Mouse (Mus musculus) T-helper 17 cell (primary cell): ENCODE data around the gene Prm1.
"Not testable (repeated sequence)": the region's sequence is repeated elsewhere in the genome, so short reads cannot be mapped to it uniquely, and the experiment has no call there.

Experiments used
- in situ Hi-C, 2 experiments: fragments of 300-600 bp; cut with MboI, MseI; formaldehyde crosslinking; loops; 1 replicate in 1 of 2; 2 replicates in 1 of 2; pipeline ENCODE4 v1.15.1; 2025; ENCODE audit warnings: high pct_unique_total_duplicates in 2 of 2

Prm1 gene

DNA sequence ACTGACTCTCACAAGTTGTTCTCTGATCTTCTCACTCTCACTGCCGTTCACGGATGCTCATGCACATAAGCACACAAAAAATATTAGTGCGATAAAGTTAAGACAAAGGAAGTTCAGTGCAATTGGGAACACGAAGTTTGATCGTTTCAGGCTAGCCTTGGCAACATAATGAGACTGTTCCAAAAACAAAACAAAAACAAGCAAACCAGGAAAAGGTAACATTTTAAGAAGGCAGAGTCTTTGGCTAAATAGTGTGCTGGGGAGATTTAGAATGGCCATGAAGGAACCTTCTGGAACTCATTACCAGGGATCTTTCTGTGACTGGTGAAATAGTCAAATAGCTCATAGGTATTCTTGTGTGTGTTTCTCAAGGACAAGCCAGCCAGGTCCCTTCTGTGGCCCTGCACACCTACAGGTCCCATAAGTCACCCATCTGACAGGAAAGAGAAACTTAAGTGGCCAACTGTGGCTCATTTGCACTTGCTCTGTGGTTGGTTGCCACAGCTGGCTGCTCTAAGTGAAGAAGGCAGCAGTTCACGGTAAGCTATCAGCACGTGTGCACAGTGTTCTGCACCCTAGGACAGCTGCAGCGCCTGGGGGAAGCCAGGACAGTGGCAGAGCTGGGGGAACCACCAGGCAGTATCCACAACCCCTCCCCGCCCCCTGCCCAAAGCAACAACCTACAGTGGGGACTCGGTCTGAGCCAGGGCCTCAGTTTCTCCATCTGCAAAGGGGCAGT, at the start of gene Prm1:
Gene Prm1 (minus strand): TSS at position 51 of the 739 bp plus-strand sequence.
- in situ Hi-C loops = loop anchor here (5.0 to 25.0 kb wide), 2 partner anchors 379 to 519 kb away; no protein-coding TSS in a partner anchor

DNA sequence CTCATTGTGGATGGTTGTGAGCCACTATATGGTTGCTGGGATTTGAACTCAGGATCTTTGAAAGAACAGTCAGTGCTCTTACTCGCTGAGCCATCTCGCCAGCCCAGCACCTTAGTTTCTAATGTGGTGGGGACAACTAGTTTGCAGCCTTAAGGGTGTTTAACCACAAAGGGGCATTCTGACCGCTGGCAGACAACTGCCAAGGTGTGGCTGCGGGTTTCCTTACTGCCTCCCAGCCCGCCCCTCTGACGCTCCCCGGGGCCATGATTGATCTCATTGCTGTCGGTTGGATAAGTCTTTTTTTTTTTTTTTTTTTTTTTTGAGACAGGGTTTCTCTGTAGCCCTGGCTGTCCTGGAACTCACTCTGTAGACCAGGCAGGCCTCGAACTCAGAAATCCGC, 46.6 kb upstream of the Prm1 start:
- in situ Hi-C loops = not testable (repeated sequence)

DNA sequence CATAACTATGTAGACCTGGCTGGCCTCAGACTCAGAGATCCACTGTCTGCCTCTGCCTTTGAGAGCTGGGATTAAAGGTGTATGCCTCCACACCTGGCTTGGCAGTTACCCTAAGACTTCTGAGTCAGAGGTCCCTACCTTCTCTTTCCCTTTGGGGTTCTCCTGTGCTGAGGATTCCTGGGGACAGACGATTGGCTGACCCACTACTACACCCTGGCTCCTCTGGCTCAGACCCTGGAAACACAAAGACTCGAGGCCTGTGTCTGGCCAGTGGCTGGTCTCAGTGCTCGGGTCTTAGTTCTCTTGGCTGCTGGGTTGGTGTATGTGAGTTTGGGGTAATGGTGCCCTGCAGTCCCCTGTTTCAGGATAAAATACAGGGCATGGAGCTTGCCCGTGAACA, 45.3 kb upstream of the Prm1 start:
- in situ Hi-C loops = no loop called here

DNA sequence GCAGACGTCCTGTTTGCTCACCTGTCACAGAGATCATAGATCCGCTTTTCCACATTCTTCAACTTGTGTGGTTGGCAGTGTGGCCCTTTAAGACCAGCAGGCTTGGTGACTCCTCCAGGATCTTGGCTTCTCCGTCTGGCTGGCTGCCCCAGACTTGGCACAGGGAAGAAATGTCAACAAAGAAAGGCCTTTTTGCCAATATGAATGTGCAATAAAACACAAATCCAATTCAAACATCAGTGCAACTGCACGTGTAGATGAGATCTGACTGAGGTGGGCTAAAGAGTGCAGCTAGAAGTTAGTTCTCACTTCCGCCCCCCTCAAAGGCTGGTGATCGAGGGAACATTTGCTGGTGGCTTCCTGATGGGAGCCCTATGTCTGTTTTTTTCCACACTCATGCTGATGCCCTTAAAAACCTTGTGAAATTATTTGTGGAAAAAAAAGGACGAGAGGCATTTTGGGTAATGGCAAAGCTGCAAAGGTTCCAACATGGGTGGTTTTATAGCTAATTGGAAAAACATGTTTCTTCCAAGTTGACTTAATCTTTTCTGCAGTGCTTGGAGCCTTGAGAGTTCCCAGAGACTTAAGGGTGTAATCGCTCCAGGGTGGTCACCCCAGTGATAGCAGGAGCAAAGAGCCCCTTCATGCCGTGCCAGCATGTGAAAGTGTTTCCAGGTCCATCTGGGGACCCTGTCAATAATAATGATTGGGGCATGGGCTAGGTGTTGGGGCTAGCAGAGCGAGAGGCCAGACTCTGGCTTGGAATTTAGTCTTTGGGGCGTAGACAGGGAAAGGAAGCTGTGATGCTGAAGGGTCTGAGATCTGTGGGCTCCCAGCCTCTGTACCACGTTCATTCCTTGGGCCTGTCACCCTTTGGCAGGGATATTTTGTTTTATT, 44.6 kb upstream of the Prm1 start:
- in situ Hi-C loops = loop anchor here in 1 of 2 experiments (5.0 kb wide), 1 partner anchor 63 kb away; the partner anchor contains the start of genes Socs1 and Tnp2

DNA sequence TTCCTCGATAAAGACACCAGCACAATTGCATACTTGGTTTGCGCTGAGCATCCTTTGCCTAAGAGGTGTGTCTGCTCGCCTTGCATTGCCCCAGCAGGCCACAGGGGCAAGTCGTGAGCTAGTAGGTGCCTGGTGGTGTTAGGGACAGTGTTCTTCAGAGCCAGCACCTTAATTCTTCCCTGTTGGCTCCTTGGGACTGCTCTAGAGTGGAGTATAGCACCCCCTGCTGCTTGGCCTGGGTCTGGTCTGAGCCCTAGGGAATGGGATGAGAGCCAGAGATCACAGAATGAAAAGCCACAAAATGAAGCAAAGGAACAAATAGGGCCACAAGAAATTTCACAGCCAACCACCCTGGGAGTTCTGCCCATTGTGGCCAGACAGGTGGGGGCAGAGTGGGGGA, 40.9 kb upstream of the Prm1 start:
- in situ Hi-C loops = loop anchor here in 1 of 2 experiments (5.0 kb wide), 1 partner anchor 59 kb away; the partner anchor contains the start of genes Socs1 and Tnp2

DNA sequence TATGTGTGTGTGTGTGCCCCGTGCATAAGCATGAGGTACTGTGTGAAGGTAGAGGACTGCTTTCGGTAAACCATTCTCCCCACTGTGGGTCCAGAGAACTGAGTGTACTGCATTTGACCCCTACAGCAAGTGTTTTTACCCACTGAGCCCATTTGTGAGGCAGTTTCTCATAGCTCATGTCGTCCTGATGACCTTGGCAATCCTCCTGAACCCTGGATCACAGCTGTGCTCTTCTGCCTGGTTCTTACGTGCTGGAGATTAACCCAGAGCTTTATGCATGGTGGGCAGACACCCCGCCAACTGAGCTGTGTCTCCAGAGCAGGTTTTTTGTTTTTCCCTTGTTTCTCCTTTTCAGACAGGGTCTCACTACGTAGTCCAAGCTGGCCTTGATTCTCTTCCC, 40.3 kb upstream of the Prm1 start:
- in situ Hi-C loops = loop anchor here in 1 of 2 experiments (5.0 kb wide), 1 partner anchor 59 kb away; the partner anchor contains the start of genes Socs1 and Tnp2

DNA sequence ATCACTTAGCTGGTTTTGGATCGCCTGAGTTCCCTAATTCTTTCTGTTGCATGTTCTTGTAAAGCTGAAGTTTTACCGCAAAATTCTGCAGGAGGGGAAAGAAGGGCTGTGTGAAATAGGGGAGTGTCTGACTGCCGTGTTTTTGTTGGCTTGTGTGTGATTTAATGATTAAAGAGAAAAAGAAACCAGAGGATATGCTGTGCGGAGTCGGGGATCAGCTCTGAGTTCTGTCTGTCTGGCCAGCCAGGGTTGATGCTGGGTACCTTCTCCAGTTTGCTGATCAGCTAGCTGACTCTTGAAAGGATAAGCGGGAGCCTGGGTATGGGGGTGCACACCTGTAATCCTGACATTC, 38.7 kb upstream of the Prm1 start:
- in situ Hi-C loops = no loop called here

DNA sequence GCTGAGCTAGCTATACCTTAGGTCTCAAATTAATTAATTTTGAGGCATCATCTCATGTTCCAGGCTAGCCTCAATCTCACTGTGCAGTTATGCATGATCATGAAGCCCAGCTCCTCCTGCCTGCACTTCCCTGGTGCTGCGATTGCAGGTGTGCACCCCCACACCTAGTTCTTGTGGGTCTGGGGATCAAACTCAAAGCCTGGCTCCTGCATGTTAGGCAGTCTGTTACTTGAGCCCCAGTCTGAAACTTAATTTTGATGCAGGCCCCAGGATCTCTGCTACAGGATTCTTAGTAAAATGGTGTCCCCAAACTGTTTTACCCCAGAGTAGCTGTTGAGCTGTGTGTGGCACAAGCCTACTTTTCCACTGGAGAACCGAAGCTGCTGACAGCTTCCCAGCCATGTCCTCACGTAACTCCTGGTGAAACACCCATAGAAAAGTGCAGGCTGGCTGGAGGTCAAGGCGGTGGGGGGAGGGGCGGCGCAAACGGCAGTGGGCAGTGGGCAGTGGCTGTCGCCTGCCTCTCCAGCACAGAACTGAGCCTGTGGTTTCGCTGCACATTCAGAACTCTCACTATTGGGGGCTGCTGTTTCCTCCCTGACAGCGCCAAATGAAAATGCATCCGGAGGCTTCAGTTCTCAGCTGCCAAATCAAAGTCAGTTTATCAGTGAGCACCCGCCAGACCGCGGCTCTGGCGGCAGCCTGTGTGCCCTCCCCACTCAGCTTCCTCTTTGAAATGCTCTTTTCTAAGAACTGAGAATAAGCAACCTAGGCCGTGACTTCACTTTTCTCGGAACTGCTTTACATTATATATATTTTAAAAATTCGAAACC, 38.1 kb upstream of the Prm1 start:
- in situ Hi-C loops = no loop called here

DNA sequence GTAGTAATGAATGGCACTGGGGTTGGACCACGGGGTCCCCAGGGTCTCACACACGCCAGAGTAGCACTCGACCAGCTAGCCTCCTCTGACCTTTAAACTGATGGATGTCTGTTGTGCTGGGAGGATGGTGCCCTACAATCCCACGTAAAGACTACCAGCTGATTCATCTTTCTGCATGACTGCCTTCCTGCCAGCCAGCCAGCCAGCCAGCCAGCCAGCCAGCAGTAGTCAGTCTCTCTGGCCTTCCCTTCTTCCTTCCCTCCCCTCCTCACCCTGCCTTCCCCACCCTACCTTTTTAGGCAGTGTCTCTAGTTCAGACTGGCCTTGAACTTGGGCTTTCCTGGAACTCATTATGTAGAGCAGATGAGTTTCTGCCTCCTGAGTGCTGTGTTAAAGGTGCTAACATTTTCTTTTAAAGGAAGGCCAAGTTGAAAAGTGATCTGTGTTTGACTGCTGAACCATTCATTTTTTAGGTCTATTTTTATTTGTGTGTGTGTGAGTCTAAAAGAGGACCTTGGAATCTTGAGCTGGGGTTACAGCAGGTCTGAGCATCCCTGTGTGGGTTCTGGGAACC, 36.7 kb upstream of the Prm1 start:
- in situ Hi-C loops = no loop called here

DNA sequence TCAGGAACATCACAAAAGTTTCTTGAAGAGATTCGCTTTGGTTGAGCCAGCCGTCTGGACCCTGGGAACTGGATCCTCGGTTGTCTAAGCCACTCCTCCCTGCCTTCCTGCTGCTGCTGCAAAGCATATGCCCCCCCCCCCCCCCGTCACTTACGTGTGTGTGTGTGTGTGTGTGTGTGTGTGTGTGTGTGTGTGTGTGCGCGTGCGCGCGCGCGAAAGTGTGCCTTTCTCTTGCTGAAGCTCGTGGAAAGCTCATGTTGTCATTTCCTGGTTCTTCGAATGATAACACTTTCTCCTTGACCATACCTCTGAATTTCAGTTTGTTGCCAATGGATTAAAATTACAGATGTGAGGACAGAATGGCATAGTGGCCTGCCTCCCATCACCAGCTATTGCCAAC, 34.4 kb upstream of the Prm1 start:
- in situ Hi-C loops = no loop called here

DNA sequence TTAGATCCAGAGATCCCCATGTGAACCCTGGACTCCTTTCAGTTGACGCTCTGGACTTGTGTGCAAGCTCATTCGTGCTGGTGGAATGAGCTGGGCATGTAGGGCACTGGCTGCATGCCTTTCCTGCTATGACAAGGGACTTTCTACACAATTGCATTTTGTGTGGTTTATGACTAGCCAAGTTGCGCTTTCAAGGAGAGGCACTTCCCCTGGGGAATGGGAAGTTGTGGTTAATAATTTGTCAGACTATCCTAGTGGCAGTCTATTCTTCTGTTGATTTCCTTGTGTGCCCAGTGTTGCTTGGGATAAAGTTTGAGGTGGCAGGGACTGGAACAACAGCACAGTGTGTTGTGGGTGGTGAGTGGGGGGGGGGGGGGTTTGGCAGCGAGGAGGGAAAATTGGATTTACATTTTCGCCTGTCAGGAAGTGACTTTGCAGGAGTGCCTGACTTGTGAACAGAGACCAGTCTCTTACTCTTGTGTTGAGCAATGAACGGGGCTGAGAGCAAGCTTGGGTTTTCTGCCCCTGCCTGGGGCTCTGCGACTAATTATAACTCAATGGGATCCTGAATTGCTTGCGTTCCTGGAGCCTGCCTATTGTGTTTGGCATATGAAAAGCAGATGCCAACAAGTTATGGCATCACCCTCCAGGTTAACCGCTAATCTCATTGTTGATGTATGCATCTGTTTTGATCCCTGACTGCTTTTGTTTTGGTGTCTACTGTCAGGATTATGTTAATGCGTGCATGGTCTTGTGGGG, 33.0 kb upstream of the Prm1 start:
- in situ Hi-C loops = no loop called here

DNA sequence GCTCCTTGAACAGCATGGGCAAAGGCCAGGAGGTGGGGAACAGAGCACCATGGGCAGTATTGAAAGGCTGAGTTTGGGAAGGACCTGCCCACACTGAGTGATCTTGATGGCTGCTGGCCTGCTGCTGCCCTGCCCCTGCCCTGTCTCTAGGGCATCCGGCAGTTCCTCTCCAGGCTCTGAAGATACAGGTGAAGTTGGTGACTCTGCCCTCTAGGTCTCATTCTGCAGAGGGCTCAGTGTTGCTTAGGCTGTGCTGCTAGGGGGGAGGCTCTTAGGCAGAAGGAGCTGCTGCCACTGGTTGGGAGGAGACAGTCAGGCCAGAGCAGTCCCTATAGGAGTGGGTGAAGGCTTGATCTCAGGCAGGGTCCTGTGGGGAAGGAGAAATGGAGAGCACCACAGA, 32.3 kb upstream of the Prm1 start:
- in situ Hi-C loops = no loop called here

DNA sequence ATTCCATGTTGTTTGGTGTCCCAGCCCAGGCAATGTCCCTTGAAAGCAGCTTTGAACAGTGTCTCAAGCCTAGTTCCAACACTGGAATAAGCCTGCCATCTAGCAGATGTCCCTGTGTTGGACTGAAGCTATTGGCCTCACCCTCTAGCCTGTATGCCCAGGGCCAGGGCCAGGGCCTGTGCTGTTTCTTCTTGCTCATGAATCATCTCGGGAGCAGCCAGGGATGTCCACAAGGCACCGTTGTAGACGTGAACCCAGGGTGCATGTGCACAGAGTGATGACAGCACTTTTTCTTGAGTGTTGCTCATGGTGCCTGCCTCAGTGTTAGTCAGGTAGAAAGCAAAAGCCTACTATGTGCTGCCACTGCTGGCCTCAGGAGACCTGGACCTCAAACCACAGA, 31.6 kb upstream of the Prm1 start:
- in situ Hi-C loops = no loop called here

DNA sequence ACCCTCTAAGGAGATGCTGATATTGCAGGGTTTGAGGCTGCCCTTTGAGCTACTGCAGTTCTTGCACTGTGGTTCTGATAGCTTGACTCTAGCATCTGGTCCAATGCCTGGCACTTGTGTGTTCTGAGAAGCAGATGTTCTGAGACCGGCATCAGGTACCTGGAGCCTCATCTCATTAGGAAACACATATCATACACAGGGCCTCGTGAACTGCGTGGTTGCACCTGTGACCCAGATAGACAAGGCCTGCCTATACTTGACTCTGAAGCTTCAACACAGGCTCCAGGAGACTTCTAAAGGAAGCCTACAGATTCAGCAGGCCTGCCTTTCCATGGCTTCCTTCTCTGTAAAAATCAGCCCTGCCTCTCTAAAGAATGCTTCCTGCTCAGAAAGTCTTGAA, 30.7 kb upstream of the Prm1 start:
- in situ Hi-C loops = no loop called here

DNA sequence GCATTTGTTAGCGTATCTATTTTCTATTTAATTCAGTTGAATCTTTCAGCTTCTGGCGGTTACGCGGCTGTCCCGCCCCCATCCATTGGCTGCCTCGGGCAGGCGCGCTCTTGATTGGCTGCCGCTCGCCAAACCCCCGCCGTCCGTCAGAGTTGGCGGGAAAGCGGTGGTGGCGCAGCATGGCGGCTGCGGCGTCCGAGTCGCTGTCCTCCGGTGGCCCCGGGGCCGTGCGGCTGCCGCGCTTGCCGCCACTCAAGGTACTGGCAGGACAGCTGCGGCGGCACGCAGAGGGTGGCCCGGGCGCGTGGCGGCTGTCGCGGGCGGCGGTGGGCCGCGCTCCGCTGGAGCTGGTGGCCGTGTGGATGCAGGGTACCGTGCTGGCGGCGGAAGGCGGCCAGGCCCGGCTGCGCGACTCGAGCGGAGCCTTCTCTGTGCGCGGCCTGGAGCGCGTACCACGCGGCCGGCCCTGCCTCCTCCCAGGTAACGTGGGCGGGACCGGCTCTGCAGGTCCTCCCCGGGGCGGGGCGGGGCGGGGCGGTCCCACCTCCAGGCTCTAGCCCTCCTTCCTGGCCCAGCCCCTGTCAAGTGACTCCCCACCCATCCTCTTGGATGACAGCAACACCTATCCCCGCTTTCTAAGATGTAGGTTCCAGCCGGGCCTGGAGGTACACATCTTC, 29.4 kb upstream of the Prm1 start, which contains the start of gene Rmi2:
Gene Rmi2 (plus strand): TSS at position 149 of the 677 bp plus-strand sequence.
- in situ Hi-C loops = no loop called here

DNA sequence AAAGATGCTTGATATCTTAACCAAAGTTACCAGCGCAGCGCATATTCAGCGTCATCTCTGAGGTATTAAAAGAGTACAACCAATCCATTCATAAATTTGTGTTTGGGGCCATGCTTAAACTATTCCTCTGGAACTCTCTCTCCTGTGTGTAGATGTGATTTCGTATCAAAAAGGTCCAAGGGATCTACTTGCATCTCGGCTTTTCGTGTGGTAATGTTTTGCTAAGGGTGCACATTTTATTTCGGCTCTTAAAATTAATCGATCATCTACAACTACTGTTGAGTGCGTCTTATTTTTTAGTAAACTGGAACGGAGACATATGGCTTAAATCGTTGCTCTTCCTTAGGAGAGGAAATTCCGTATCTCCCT, 28.9 kb upstream of the Prm1 start:
- in situ Hi-C loops = no loop called here

DNA sequence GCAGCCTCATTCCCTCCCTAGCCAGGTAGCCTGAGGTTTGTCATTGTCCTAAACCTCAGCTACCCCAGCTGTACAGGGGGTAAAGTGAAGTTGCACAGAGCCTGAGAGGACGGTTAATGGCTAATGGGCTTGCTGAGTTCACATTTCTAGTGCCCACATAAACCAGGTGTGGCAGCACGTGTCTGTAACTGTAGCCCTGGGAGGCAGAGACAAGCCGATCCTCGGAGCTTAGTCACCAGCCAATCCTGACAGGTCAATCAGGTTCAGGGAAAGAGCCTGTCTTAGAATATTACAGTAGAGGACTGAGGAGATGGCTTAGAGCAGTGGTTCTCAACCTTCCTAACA, 22.8 kb upstream of the Prm1 start:
- in situ Hi-C loops = no loop called here

DNA sequence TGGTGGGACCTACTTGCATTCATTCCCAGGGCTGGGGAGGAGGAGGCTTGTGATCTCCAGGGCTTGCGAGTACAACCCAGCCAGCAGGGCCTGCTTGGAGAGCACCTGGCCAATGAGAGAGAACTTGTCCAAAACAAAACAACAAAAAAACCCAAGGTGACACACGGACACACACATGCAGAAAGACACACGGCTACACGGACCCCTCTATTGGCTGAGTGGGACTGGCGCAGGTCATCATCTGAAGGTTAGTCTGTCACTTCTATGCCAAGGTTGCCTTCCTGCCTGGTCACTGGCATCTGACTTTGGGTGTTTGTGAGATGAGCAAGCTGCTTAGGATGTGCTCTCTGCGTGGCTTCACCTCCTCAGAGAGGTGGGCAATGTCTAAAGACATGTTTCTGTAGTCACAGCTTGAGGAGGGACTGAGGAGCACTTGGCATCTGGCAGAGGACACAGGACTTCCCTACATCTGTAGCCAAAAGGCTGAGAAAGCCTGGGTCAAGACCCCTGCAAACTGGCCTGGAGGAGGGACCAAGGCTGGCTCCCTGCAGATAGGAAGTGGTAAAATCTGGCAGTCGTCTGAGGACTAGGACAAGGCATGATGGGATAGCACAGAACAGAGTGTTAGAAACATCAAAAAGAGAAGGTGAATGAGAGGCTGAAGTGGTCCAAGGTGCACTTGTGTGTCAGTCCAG, 22.3 kb upstream of the Prm1 start:
- in situ Hi-C loops = no loop called here

DNA sequence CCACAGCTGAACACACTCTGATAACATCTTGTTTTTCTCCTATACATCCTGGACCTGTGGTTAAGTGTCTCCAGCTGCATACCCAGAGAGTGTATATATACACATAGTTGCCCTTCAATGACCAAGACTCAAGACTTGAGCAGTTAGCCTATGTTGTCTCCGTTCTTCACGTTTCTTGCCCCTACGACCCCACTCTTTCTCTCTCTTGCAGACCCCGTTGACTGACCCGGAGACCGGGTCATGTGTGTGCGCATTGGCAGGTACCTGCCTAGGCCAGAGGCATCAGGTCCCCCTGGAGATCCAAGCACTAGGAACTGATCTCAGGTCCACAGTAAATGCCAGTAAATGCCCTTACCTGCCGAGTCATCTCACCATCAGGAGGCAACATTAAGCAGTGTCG, 21.6 kb upstream of the Prm1 start:
- in situ Hi-C loops = no loop called here

DNA sequence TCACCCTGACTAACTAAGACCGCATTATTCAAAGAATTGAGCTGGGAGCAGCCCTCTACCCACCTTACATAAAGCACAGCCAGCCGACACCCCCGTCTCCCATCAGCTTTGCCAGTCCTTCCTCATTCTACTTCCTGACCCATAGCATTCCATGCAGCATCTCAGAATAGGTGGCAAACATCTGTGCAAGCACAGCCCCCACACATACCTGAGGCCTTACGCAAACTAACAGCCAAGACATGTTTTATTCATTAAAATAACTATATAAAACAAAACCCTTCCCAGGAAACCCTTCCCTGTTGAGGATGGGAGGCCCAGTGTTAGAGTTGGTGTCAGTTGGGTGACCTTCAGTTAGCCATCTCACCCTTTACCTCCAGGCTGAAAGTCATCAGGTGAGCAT, 20.2 kb upstream of the Prm1 start:
- in situ Hi-C loops = no loop called here
